Comparison of ENCODE assay signal across 24 mouse cellular contexts in the genomic region with DNA sequence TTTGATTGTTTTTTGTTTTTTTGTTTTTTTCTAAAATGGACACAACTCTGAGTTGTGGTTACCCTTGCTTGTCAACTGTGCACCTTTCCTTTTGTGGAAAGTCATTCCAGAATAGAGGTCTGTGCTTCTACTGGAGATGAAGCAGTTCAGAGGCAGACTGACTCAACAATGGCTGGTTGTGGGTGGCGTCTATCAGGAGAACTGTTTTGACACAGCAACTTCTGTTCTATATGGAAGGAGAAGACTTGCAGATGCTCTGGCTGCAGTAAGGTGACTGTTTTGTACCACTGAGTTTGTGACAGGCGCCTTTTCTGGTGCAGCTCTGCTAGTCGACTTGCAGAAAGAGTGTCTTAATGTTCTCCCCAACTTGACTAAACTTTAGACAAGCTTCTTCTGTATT.
A peak's percentile ranks its signal among the peaks of the same experiment; 100 is the strongest.
DNase-seq lines count a peak whose midpoint lies in the region; TF ChIP-seq lines count a peak whose summit lies in the region.
"Had no signal": no experiment of that assay in that cellular context is flagged by ENCODE, and none has a peak within 500 bp of the region (broad histone marks: within the 10 kb centered on the region; RNA-seq: fewer than 3 reads in every experiment).

No protein-coding gene starts in this region.

- H3K4me3 ChIP-seq in layer of hippocampus, adult 2 months, result no peak overlapping the region
- H3K4me3 ChIP-seq: embryonic facial prominence, embryonic 10.5 days; embryonic facial prominence, embryonic 13.5 days; erythroblast, embryonic 14.5 days; forebrain, embryonic 12.5 days; forebrain, embryonic 15.5 days; heart, embryonic 12.5 days; heart, embryonic 15.5 days; hindbrain, embryonic 10.5 days; hindbrain, embryonic 13.5 days had no signal

- TF ChIP-seq CTCF in layer of hippocampus, adult 2 months (conservative IDR thresholded peaks at IDR 0.05), result no peak

- peak in 1 of 2 experiments; percentile 22 for DNase-seq in layer of hippocampus, adult 2 months (ENCODE audit: low spot score in 2 of 2)
- DNase-seq in layer of hippocampus, adult 11-12 months (ENCODE audit: low spot score), result no peak
- peak; percentile 40 for DNase-seq in left cerebral cortex, adult 9 months (ENCODE audit: low spot score in 2 of 2)
- no peak for DNase-seq in left cerebral cortex, postnatal 10 days (ENCODE audit: extremely low spot score in 1 of 2, low spot score in 2 of 2)
- peak; percentile 46 to 57 for DNase-seq in right cerebral cortex, adult 2 months (ENCODE audit: low spot score in 2 of 2)
- no peak for DNase-seq in right cerebral cortex, postnatal 10 days (ENCODE audit: low spot score in 2 of 2)
- DNase-seq in telencephalon, adult 2 months (ENCODE audit: low read depth, low spot score), result peak; percentile 45
- DNase-seq in heart, adult 8-10 months (ENCODE audit: low spot score), result no peak
- DNase-seq: adrenal gland, adult 2 months; adrenal gland, postnatal 14 days; embryo, embryonic 11 days; gastrocnemius, postnatal 14 days; heart, adult 11 months; heart, postnatal 10 days; heart, postnatal 36 days had no signal

- intact Hi-C loops in left cerebral cortex, postnatal 10 days (cut with DNase I), result no loop called here

- peak overlapping the region; percentile 53; the same call in 1 of the 2 replicates for H3K27ac ChIP-seq in layer of hippocampus, adult 2 months
- H3K27ac ChIP-seq: embryonic facial prominence, embryonic 10.5 days; embryonic facial prominence, embryonic 13.5 days; forebrain, embryonic 12.5 days; forebrain, embryonic 15.5 days; heart, embryonic 15.5 days; hindbrain, embryonic 10.5 days; hindbrain, embryonic 13.5 days had no signal

Comparison
In these comparisons a context has a peak if more than half of its experiments do, and no peak if none do; other contexts are left out.
1. DNase-seq: peak in left cerebral cortex, adult 9 months (2 of 2), right cerebral cortex, adult 2 months (2 of 2) and telencephalon, adult 2 months (single experiment); none in layer of hippocampus, adult 11-12 months (single experiment), left cerebral cortex, postnatal 10 days (0 of 2), right cerebral cortex, postnatal 10 days (0 of 2) and heart, adult 8-10 months (single experiment).